In the genomic region with DNA sequence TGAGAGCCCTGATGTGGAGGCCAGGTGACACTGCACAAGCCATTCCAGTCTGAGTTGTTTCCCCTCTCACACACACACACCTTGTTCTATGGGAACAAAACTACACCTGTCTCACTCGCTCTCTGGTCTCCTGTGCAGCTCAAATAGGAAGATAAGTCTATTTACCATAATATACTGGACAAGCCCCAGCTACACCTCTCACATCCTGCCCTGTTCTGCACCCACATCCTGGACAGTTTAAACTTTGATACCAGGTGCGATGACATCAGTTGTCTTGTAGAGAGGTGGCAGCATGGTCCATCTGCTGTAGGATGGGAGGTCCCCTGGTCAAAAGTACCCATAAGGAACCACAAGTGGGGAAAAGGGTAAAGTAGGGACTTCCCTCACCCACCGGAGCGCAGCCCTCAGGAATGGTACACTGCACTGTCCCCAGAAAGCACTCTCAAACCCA, we compare ENCODE assay signal across 8 mouse cellular contexts. TPM values are rescaled to one million over a fixed set of nuclear protein-coding genes. Genes with fewer than 3 reads are reported as not detected.
DNase-seq lines count a peak whose midpoint lies in the region; ATAC-seq and TF ChIP-seq lines count a peak whose summit lies in the region.

No protein-coding gene starts in this region.

- peak overlapping the region; percentile 92 for H3K9ac ChIP-seq in kidney, embryonic 15.5 days
- peak overlapping the region; percentile 90; the same call in 1 of the 2 replicates for H3K9ac ChIP-seq in embryonic facial prominence, embryonic 12.5 days
- peak overlapping the region; percentile 83 for H3K9ac ChIP-seq in intestine, embryonic 16.5 days (ENCODE audit: low read depth, low read length)

- H3K79me2 ChIP-seq in myocyte (ENCODE audit: control insufficient read depth, insufficient read depth): peaks cover 46% of the 10 kb centered on the region

- peak overlapping the region; percentile 93 for H3K4me3 ChIP-seq in kidney, embryonic 15.5 days (replicated peaks)
- H3K4me3 ChIP-seq in embryonic facial prominence, embryonic 12.5 days: peak overlapping the region; percentile 93
- peak overlapping the region; percentile 60 for H3K4me3 ChIP-seq in intestine, embryonic 16.5 days (ENCODE audit: low read length)
- H3K4me3 ChIP-seq in myocyte: peak overlapping the region; percentile 43

- peak overlapping the region; percentile 46 for H3ac ChIP-seq in myocyte (ENCODE audit: control insufficient read depth, insufficient read length)

- H3K27ac ChIP-seq in kidney, embryonic 15.5 days: peak overlapping the region; percentile 87; the same call in 1 of the 2 replicates
- no peak overlapping the region for H3K27ac ChIP-seq in embryonic facial prominence, embryonic 12.5 days
- H3K27ac ChIP-seq in intestine, embryonic 16.5 days (ENCODE audit: low read length): peak overlapping the region; percentile 56

- peak overlapping the region; percentile 81 for H3K4me2 ChIP-seq in kidney, embryonic 15.5 days
- H3K4me2 ChIP-seq in embryonic facial prominence, embryonic 12.5 days (replicated peaks): peak overlapping the region; percentile 87
- H3K4me2 ChIP-seq in intestine, embryonic 16.5 days (ENCODE audit: low read depth, low read length): peak overlapping the region; percentile 76
- peak overlapping the region; percentile 80 for H3K4me2 ChIP-seq in myocyte (ENCODE audit: low read depth)

- 50% methylated on average over 4 of the region's 4 CpGs for WGBS in kidney, embryonic 15.5 days
- WGBS in embryonic facial prominence, embryonic 12.5 days: 56% methylated on average over 4 of the region's 4 CpGs
- WGBS in intestine, embryonic 16.5 days: 38% methylated on average over 4 of the region's 4 CpGs

- ATAC-seq in kidney, embryonic 15.5 days (replicated peaks; ENCODE audit: low FRiP score): no peak
- no peak for ATAC-seq in embryonic facial prominence, embryonic 12.5 days (ENCODE audit: insufficient number of reproducible peaks, insufficient read depth, low FRiP score, low TSS enrichment)
- ATAC-seq in intestine, embryonic 16.5 days: peak; percentile 9; the same call in 1 of the 2 replicates

- H3K27me3 ChIP-seq in kidney, embryonic 15.5 days: no peaks in the 10 kb centered on the region
- no peaks in the 10 kb centered on the region for H3K27me3 ChIP-seq in embryonic facial prominence, embryonic 12.5 days
- no peaks in the 10 kb centered on the region for H3K27me3 ChIP-seq in intestine, embryonic 16.5 days (replicated peaks; ENCODE audit: control insufficient read depth, insufficient read depth, low read length)
- no peaks in the 10 kb centered on the region for H3K27me3 ChIP-seq in myocyte (ENCODE audit: control insufficient read depth, insufficient read depth, insufficient read length)

- DNase-seq in kidney, postnatal 36 days: no peak
- DNase-seq in right cerebral cortex, postnatal 36 days (ENCODE audit: low spot score in 2 of 2): no peak
- no peak for DNase-seq in adrenal gland, postnatal 36 days
- DNase-seq in adrenal gland, postnatal 14 days: no peak

- H3K36me3 ChIP-seq in kidney, embryonic 15.5 days: no peaks in the 10 kb centered on the region
- no peaks in the 10 kb centered on the region for H3K36me3 ChIP-seq in embryonic facial prominence, embryonic 12.5 days
- H3K36me3 ChIP-seq in intestine, embryonic 16.5 days (ENCODE audit: control insufficient read depth, insufficient read depth, low read length): no peaks in the 10 kb centered on the region
- H3K36me3 ChIP-seq in myocyte (ENCODE audit: control insufficient read depth, insufficient read depth): no peaks in the 10 kb centered on the region

- H3K4me1 ChIP-seq in kidney, embryonic 15.5 days: peaks cover 64% of the 10 kb centered on the region
- peaks cover 55% of the 10 kb centered on the region for H3K4me1 ChIP-seq in embryonic facial prominence, embryonic 12.5 days
- peaks cover 54% of the 10 kb centered on the region for H3K4me1 ChIP-seq in intestine, embryonic 16.5 days (ENCODE audit: control insufficient read depth, insufficient read depth, low read length)

- H3K9me3 ChIP-seq in kidney, embryonic 15.5 days (replicated peaks): no peaks in the 10 kb centered on the region
- H3K9me3 ChIP-seq in embryonic facial prominence, embryonic 12.5 days: no peaks in the 10 kb centered on the region
- no peaks in the 10 kb centered on the region for H3K9me3 ChIP-seq in intestine, embryonic 16.5 days (ENCODE audit: control insufficient read depth, low read length)

- TF ChIP-seq POLR2A in myocyte (IDR thresholded peaks at IDR 0.05; ENCODE audit: insufficient read length, low read depth): no peak

TF ChIP-seq in myocyte, 11 proteins besides CTCF, POLR2A, EP300 and RAD21:
- TF ChIP-seq E2F4 (IDR thresholded peaks at IDR 0.05; ENCODE audit: insufficient read depth): no peak
- TF ChIP-seq SRF (IDR thresholded peaks at IDR 0.05; ENCODE audit: control insufficient read depth, insufficient read length, low read depth): no peak
- no peak for TF ChIP-seq TCF12 (IDR thresholded peaks at IDR 0.05; ENCODE audit: insufficient read depth, poor library complexity, severe bottlenecking)
- TF ChIP-seq MAX (IDR thresholded peaks at IDR 0.05; ENCODE audit: low read depth): no peak
- no peak for TF ChIP-seq CEBPB (IDR thresholded peaks at IDR 0.05; ENCODE audit: insufficient read depth, poor library complexity, severe bottlenecking)
- no peak for TF ChIP-seq POLR2AphosphoS2 (IDR thresholded peaks at IDR 0.05; ENCODE audit: insufficient read length, low read depth)

RNA-seq across cellular contexts. Expression of a gene that starts 1.1 kb away (rescaled TPM):
- polyA plus RNA-seq in kidney, embryonic 15.5 days (2015; fragmentation: Nextera tagmentation; extraction: Ambion mirVana): 15.7 and 17.9 TPM in 2 replicates
- 15.0 and 19.0 TPM in 2 replicates for polyA plus RNA-seq in embryonic facial prominence, embryonic 12.5 days (2016; fragmentation: Nextera tagmentation; extraction: Ambion mirVana)
- 15.3 and 15.4 TPM in 2 replicates for polyA plus RNA-seq in intestine, embryonic 16.5 days (2015; fragmentation: Nextera tagmentation; extraction: Ambion mirVana)
- polyA plus RNA-seq in myocyte (2012; fragmentation: generic; extraction: Trizol): 56.3 TPM
- 10 to 100 TPM; 48.1 to 53.1 TPM for total RNA-seq in adrenal gland, postnatal 36 days (2021)
- total RNA-seq in adrenal gland, postnatal 14 days (2021): 45.2 and 74.4 TPM in 2 replicates

RNA-seq across cellular contexts. Expression of a gene that starts 22.0 kb away (rescaled TPM):
- 8.3 and 8.5 TPM in 2 replicates for polyA plus RNA-seq in kidney, embryonic 15.5 days (2015; fragmentation: Nextera tagmentation; extraction: Ambion mirVana)
- 11.0 and 13.4 TPM in 2 replicates for polyA plus RNA-seq in embryonic facial prominence, embryonic 12.5 days (2016; fragmentation: Nextera tagmentation; extraction: Ambion mirVana)
- polyA plus RNA-seq in intestine, embryonic 16.5 days (2015; fragmentation: Nextera tagmentation; extraction: Ambion mirVana): 4.1 and 4.6 TPM in 2 replicates
- 1.7 TPM for polyA plus RNA-seq in myocyte (2012; fragmentation: generic; extraction: Trizol)
- 1 to 10 TPM; 2.4 to 2.8 TPM for total RNA-seq in adrenal gland, postnatal 36 days (2021)
- 2.7 and 4.8 TPM in 2 replicates for total RNA-seq in adrenal gland, postnatal 14 days (2021)

RNA-seq across cellular contexts. Expression of a gene that starts 35.9 kb away (rescaled TPM):
- polyA plus RNA-seq in kidney, embryonic 15.5 days (2015; fragmentation: Nextera tagmentation; extraction: Ambion mirVana): 15.1 and 15.9 TPM in 2 replicates
- 11.1 and 11.5 TPM in 2 replicates for polyA plus RNA-seq in embryonic facial prominence, embryonic 12.5 days (2016; fragmentation: Nextera tagmentation; extraction: Ambion mirVana)
- 31.8 and 33.6 TPM in 2 replicates for polyA plus RNA-seq in intestine, embryonic 16.5 days (2015; fragmentation: Nextera tagmentation; extraction: Ambion mirVana)
- 0.17 TPM for polyA plus RNA-seq in myocyte (2012; fragmentation: generic; extraction: Trizol)
- 10 to 100 TPM; 28.1 to 30.1 TPM for total RNA-seq in adrenal gland, postnatal 36 days (2021)
- total RNA-seq in adrenal gland, postnatal 14 days (2021): 17.3 and 20.8 TPM in 2 replicates

Comparison
In these comparisons a context has a peak if more than half of its experiments do, and no peak if none do; other contexts are left out.
1. H3K4me3 ChIP-seq: peak in every context shown above with its lines; median percentile 93 in kidney, embryonic 15.5 days; 93 in embryonic facial prominence, embryonic 12.5 days; 60 in intestine, embryonic 16.5 days; 43 in myocyte.
2. RNA of a gene that starts 35.9 kb away (polyA plus RNA-seq): 31.8 to 33.6 TPM in intestine, embryonic 16.5 days, 15.1 to 15.9 TPM in kidney, embryonic 15.5 days and 11.1 to 11.5 TPM in embryonic facial prominence, embryonic 12.5 days; 0.17 TPM in myocyte (single experiment); every median in the first group is over 10 times any median in the second.
3. Peak in every context shown above with its lines, with median percentiles within 50 percentile points of each other: H3K4me2 ChIP-seq and H3K9ac ChIP-seq.